Mouse (Mus musculus): ENCODE data around the gene Rbfox3. TPM values are rescaled to one million over a fixed set of nuclear protein-coding genes. Genes with fewer than 3 reads are reported as not detected.

Gene Rbfox3
- total and polyA plus RNA-seq, 3 experiments = not detected

DNA sequence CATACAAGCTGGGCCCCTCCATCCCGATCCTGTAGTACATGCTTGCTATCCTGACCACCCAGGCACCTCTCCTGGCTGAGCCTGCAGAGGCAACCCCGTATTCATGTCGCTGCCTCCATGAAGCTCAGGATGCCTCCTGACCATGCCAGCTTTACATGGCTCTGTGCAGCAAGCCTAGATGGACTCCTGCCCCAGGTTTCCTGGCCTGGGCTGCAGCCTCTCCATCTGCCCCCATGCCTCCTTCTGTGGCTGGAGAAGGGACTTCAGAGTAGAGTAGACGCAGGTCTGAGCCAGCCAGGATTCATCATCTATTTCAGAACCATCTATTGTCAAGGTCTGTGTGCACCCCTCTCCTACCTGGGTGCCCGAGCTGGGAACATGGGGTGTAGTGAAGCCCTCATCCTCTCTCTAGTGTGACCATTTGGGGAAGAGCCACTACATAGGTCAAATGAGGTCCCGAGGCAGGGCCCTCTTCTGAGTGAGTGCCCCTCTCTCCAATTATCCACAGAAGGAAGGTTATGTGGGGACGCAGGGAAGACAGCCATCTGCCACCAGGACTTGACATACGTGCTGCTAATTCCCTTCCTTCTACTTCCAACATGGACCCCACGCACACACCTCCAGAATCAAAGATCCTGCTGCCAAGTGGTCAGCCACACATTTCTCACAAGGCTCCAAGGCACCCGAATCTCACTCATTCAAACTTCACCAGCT is 153.0 kb downstream of the Rbfox3 start:
- Histone ChIP-seq H3K79me2 (replicated peaks; ENCODE audit: control insufficient read depth, extremely low read depth, insufficient read depth, poor library complexity, severe bottlenecking) (no peaks in the 10 kb centered on the region), H3K27me3 (replicated peaks) (peaks cover 84% of the 10 kb centered on the region), H3K4me1 (ENCODE audit: control insufficient read depth in 1 of 2, insufficient read depth in 2 of 2) (no peaks in the 10 kb centered on the region), H3K27ac (ENCODE audit: insufficient read depth, low read depth) (no peak overlapping the region), H3K36me3 (replicated peaks in 1 of 2; ENCODE audit: control insufficient read depth in 1 of 2, insufficient read depth in 1 of 2, low read length in 1 of 2) (no peaks in the 10 kb centered on the region), H3K4me2 (ENCODE audit: insufficient read depth, low read depth, poor library complexity, severe bottlenecking) (no peak overlapping the region), H3K9ac (ENCODE audit: insufficient read depth, low read depth) (no peak overlapping the region), H3K4me3 (replicated peaks in 1 of 3; ENCODE audit: low read depth in 2 of 3, low read length in 2 of 3, poor library complexity in 1 of 3) (no peak overlapping the region), H3K9me3 (replicated peaks; ENCODE audit: low read length) (peaks cover 8% of the 10 kb centered on the region)
- dilution Hi-C loops (cut with MboI; ENCODE audit: extremely low pct_ligation_motif_present, extremely low pct_unique_long_range_greater_than_20kb, low sequenced_read_pairs) = no loop called here
- DNase-seq (ENCODE audit: extremely low read depth) = no peak
- in situ Hi-C loops (cut with MboI; ENCODE audit: low pct_ligation_motif_present, low pct_unique_long_range_greater_than_20kb, low sequenced_read_pairs) = no loop called here
- TF ChIP-seq RCOR1 (conservative IDR thresholded peaks at IDR 0.05; ENCODE audit: low read depth, low read length) (no peak), POLR2AphosphoS2 (IDR thresholded peaks at IDR 0.05; ENCODE audit: low read depth, low read length) (no peak), GABPA (IDR thresholded peaks at IDR 0.05; ENCODE audit: insufficient replicate concordance, low read depth, low read length) (no peak), SMC3 (IDR thresholded peaks at IDR 0.05; ENCODE audit: low read depth, low read length) (no peak), IRF4 (IDR thresholded peaks at IDR 0.05; ENCODE audit: low read depth, low read length) (no peak), RAD21 (IDR thresholded peaks at IDR 0.05; ENCODE audit: low read depth, low read length) (no peak), POLR2A (IDR thresholded peaks at IDR 0.05; ENCODE audit: low read depth, low read length) (no peak), SIN3A (IDR thresholded peaks at IDR 0.05; ENCODE audit: low read length) (no peak), CHD1 (IDR thresholded peaks at IDR 0.05; ENCODE audit: low read depth, low read length) (no peak)

DNA sequence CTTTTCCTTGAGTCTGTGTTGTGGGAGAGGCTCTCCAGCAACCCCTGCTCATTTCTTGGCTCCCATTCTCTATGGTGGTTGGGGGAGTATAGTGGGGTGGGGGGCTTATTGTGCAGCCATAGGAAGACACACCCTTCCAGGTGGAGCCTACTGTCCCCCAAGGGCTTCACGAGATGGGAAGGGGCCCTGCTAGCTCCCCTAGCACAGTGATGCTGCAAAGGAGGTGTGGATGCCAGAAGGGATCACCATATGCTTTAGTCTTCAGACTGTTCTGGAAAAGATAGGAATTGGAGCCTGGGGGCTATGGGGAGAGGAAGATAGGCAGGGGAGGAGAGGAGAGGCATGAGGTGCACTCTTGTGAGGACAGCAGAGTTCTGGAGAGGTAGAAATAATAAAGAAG is 153.9 kb downstream of the Rbfox3 start:
- H3K4me1 ChIP-seq (ENCODE audit: control insufficient read depth in 1 of 2, insufficient read depth in 2 of 2) = peaks cover 2% of the 10 kb centered on the region in 2 experiments
- in situ Hi-C loops (cut with MboI; ENCODE audit: low pct_ligation_motif_present, low pct_unique_long_range_greater_than_20kb, low sequenced_read_pairs) = no loop called here
- no peaks in the 10 kb centered on the region for H3K79me2 ChIP-seq (replicated peaks; ENCODE audit: control insufficient read depth, extremely low read depth, insufficient read depth, poor library complexity, severe bottlenecking)
- no peak for DNase-seq (ENCODE audit: extremely low read depth)
- dilution Hi-C loops (cut with MboI; ENCODE audit: extremely low pct_ligation_motif_present, extremely low pct_unique_long_range_greater_than_20kb, low sequenced_read_pairs) = no loop called here
- TF ChIP-seq ETS1 (conservative IDR thresholded peaks at IDR 0.05; ENCODE audit: low read depth, low read length) (no peak), SMC3 (IDR thresholded peaks at IDR 0.05; ENCODE audit: low read depth, low read length) (no peak), JUN (IDR thresholded peaks at IDR 0.05; ENCODE audit: insufficient read depth, low read depth, low read length) (no peak), BHLHE40 (IDR thresholded peaks at IDR 0.05; ENCODE audit: low read depth, low read length) (no peak), RAD21 (IDR thresholded peaks at IDR 0.05; ENCODE audit: low read depth, low read length) (no peak)
- H3K9me3 ChIP-seq (replicated peaks; ENCODE audit: low read length) = peaks cover 8% of the 10 kb centered on the region
- H3K27ac ChIP-seq (ENCODE audit: insufficient read depth, low read depth) = no peak overlapping the region
- H3K4me2 ChIP-seq (ENCODE audit: insufficient read depth, low read depth, poor library complexity, severe bottlenecking) = no peak overlapping the region
- no peak overlapping the region for H3K4me3 ChIP-seq (replicated peaks in 1 of 3; ENCODE audit: low read depth in 2 of 3, low read length in 2 of 3, poor library complexity in 1 of 3)
- H3K9ac ChIP-seq (ENCODE audit: insufficient read depth, low read depth) = no peak overlapping the region
- H3K36me3 ChIP-seq (replicated peaks in 1 of 2; ENCODE audit: control insufficient read depth in 1 of 2, insufficient read depth in 1 of 2, low read length in 1 of 2) = no peaks in the 10 kb centered on the region
- H3K27me3 ChIP-seq (replicated peaks) = peaks cover 85% of the 10 kb centered on the region

DNA sequence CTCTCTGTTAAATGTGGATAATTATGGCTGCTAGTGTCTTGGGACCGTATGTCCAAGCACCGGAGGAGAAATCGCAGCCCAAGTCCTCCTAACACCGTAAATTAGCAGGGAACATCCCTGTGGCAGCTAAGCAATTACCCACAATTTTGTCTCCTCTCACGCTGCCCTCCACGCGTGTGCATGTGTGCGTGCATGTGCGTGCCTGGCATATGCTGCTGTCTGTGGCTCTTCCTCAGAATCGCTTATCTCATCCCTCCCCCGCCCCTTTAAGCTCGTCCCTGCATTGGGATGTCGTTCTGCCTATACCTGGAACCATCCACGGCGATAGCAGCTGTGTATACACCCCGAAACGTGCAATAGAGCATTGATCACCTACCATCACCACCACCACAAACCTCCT is 156.4 kb downstream of the Rbfox3 start:
- no peak overlapping the region for H3K4me3 ChIP-seq (replicated peaks in 1 of 3; ENCODE audit: low read depth in 2 of 3, low read length in 2 of 3, poor library complexity in 1 of 3)
- no peaks in the 10 kb centered on the region for H3K79me2 ChIP-seq (replicated peaks; ENCODE audit: control insufficient read depth, extremely low read depth, insufficient read depth, poor library complexity, severe bottlenecking)
- no peak overlapping the region for H3K4me2 ChIP-seq (ENCODE audit: insufficient read depth, low read depth, poor library complexity, severe bottlenecking)
- H3K36me3 ChIP-seq (replicated peaks in 1 of 2; ENCODE audit: control insufficient read depth in 1 of 2, insufficient read depth in 1 of 2, low read length in 1 of 2) = no peaks in the 10 kb centered on the region
- no peaks in the 10 kb centered on the region for H3K9me3 ChIP-seq (replicated peaks; ENCODE audit: low read length)
- peaks cover 86% of the 10 kb centered on the region for H3K27me3 ChIP-seq (replicated peaks)
- no peak for DNase-seq (ENCODE audit: extremely low read depth)
- dilution Hi-C loops (cut with MboI; ENCODE audit: extremely low pct_ligation_motif_present, extremely low pct_unique_long_range_greater_than_20kb, low sequenced_read_pairs) (no loop called here), in situ Hi-C loops (cut with MboI; ENCODE audit: low pct_ligation_motif_present, low pct_unique_long_range_greater_than_20kb, low sequenced_read_pairs) (no loop called here)
- peaks cover 7 to 8% of the 10 kb centered on the region in 2 experiments for H3K4me1 ChIP-seq (ENCODE audit: control insufficient read depth in 1 of 2, insufficient read depth in 2 of 2)
- no peak for TF ChIP-seq MAFK (IDR thresholded peaks at IDR 0.05; ENCODE audit: insufficient replicate concordance, low read length)
- no peak for TF ChIP-seq ZC3H11A (IDR thresholded peaks at IDR 0.05; ENCODE audit: low read depth, low read length)
- H3K27ac ChIP-seq (ENCODE audit: insufficient read depth, low read depth) = no peak overlapping the region
- no peak overlapping the region for H3K9ac ChIP-seq (ENCODE audit: insufficient read depth, low read depth)

All from CH12.LX (cell line).